Mouse (Mus musculus) CH12.LX (cell line): ENCODE data around the gene Clcf1.

Experiments used
- CHD1 ChIP-seq: IDR thresholded peaks from 2 replicates; pipeline ENCODE4 v1.6.1; 2012; ENCODE audit warnings: low read depth, low read length, improper control_type of control experiment, inconsistent platforms
- CTCF ChIP-seq, 2 experiments: IDR thresholded peaks in 1 of 2; conservative IDR thresholded peaks in 1 of 2; 2 replicates each; pipeline ENCODE4 v1.5.1; 2011 to 2012; ENCODE audit warnings: low read depth in 2 of 2, low read length in 2 of 2, improper control_type of control experiment in 1 of 2, inconsistent platforms in 1 of 2, mild to moderate bottlenecking in 1 of 2, moderate library complexity in 1 of 2
- ELF1 ChIP-seq: IDR thresholded peaks from 2 replicates; pipeline ENCODE4 v1.6.1; 2014; ENCODE audit warnings: low read depth, mild to moderate bottlenecking, inconsistent platforms, low read length, improper control_type of control experiment
- EP300 ChIP-seq: IDR thresholded peaks from 2 replicates; pipeline ENCODE4 v1.6.1; 2011; ENCODE audit warnings: low read length, improper control_type of control experiment
- POLR2A ChIP-seq: IDR thresholded peaks from 2 replicates; pipeline ENCODE4 v1.6.1; 2011; ENCODE audit warnings: low read depth, mild to moderate bottlenecking, improper control_type of control experiment, low read length
- SMC3 ChIP-seq: IDR thresholded peaks from 2 replicates; pipeline ENCODE4 v1.6.1; 2011; ENCODE audit warnings: low read depth, low read length, improper control_type of control experiment
- TCF12 ChIP-seq: IDR thresholded peaks from 2 replicates; pipeline ENCODE4 v1.6.1; 2014; ENCODE audit warnings: low read depth, mild to moderate bottlenecking, inconsistent platforms, low read length, improper control_type of control experiment
- USF2 ChIP-seq: conservative IDR thresholded peaks from 2 replicates; pipeline ENCODE4 v1.6.1; 2011; ENCODE audit warnings: low read depth, low read length, improper control_type of control experiment

- TF ChIP-seq EP300 (no peak), ELF1 (no peak), SMC3 (no peak), TCF12 (no peak), USF2 (no peak), CTCF (conservative IDR thresholded peaks at IDR 0.05 in 1 of 2, IDR thresholded peaks at IDR 0.05 in 1 of 2; ENCODE audit: low read depth in 2 of 2, low read length in 2 of 2) (no peak), CHD1 (no peak), POLR2A (no peak)
These were observed 489 bp upstream of the Clcf1 start for GRCm38 (mm10) chr19:4213524-4213974.
